Mouse (Mus musculus) lung, postnatal 0 days (tissue): ENCODE results near the gene T2.

ENCODE experiments used
- CTCF ChIP-seq: IDR thresholded peaks from 2 replicates; pipeline ENCODE4 v1.5.1; 2016; ENCODE audit warnings: antibody characterized with exemption, mild to moderate bottlenecking
- EP300 ChIP-seq: IDR thresholded peaks from 2 replicates; pipeline ENCODE4 v1.6.1; 2016; ENCODE audit warnings: antibody characterized with exemption, mild to moderate bottlenecking, control low read depth

- TF ChIP-seq CTCF (no peak), EP300 (no peak)
Observed at GRCm38 (mm10) chr17:8390487-8390886, 34.7 kb downstream of the T2 start.
